Mouse (Mus musculus) frontal cortex, postnatal 10 days (tissue): ENCODE data around the gene Ifi206.

Source experiments
- DNase-seq, 2 experiments: peaks; one replicate each; pipeline ENCODE4 v3.0.0; 2022; ENCODE audit warnings: low spot score in 2 of 2, mixed read lengths in 1 of 2

Ifi206 gene

DNA sequence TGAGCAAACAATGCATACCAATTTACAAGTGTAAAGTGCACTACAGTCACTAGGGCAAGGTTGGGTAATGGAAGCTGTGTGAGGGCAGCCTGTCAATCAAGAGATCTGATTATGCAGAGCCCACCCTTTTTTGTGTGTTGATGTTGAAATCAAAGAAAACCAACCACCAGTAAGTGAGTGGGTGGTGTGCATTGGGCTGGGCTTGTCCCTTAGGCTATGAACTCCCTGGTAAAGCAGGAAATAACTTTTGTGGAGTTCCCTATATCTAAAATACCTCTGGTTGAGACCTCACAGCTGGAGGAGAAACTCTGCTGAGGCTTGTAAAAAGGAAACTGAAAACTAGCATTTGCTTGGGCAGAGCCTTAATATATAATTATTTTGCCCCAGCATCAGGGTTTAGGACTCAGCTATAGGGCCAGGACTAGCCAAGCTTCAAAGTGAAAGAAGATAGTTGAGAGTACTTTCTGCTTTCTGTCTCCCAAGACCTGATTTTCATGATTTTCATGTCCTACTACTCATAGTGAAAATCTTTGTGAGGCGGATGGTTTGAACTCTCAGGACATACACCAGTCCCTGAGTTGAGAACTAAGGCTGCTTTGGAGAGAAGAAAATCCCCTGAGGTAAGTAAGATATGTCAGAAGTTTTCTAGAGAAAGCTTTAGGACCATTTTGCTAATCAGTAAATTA is 71.8 kb downstream of the Ifi206 start:
- no peak for DNase-seq

DNA sequence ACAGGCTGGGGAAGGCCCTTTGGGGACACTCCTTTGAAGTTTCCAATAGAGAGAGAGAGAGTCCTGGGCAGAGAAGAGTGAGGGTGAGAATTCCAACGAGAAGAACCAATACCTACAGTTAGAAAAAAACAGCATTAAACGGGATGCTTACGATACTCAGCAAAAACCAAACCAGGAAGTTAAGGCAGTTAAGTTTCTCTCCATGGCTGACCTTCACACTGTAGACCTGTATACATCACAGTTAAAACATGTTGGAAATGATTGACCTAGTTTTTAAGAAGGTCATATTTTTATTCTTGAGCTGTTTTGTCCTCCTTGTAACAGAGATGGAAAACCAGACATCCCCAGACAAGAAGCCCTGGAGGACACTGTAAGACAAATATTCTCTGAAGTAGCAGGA is 72.3 kb downstream of the Ifi206 start:
- DNase-seq: no peak
